Mouse (Mus musculus) MEL (cell line): Measurements from ENCODE around the gene Zyx.

ENCODE experiments used
- CTCF ChIP-seq, 3 experiments: IDR thresholded peaks in 2 of 3; conservative IDR thresholded peaks in 1 of 3; 2 replicates each; pipeline ENCODE4 v1.5.1; 2011 to 2012; ENCODE audit warnings: low read length in 3 of 3, low read depth in 2 of 3, mild to moderate bottlenecking in 2 of 3, improper control_type of control experiment in 1 of 3, inconsistent platforms in 1 of 3, mixed read lengths in 1 of 3, moderate library complexity in 1 of 3; ENCODE audit not compliant: control insufficient read depth in 1 of 3, insufficient read depth in 1 of 3, poor library complexity in 1 of 3, severe bottlenecking in 1 of 3
- GATA1 ChIP-seq: IDR thresholded peaks from 2 replicates; pipeline ENCODE4 v1.6.1; 2011; ENCODE audit warnings: low read depth, low read length, improper control_type of control experiment
- SIN3A ChIP-seq: IDR thresholded peaks from 2 replicates; pipeline ENCODE4 v1.6.1; 2012; ENCODE audit warnings: low read length, improper control_type of control experiment, inconsistent platforms

GRCm38 (mm10) chr6:42381221-42381620, 31.8 kb downstream of the Zyx start:
- TF ChIP-seq SIN3A (no peak), CTCF (IDR thresholded peaks at IDR 0.05 in 2 of 3, conservative IDR thresholded peaks at IDR 0.05 in 1 of 3; ENCODE audit: control insufficient read depth in 1 of 3, insufficient read depth in 1 of 3, low read depth in 2 of 3, low read length in 3 of 3, poor library complexity in 1 of 3, severe bottlenecking in 1 of 3) (no peak), GATA1 (no peak)
